Mouse (Mus musculus) lung, embryonic 14.5 days (tissue): ENCODE measurements around the gene Gm2000. TPM values are rescaled to one million over a fixed set of nuclear protein-coding genes. Genes with fewer than 3 reads are reported as not detected.

ENCODE experiments used
- ATAC-seq: fragments of 200-750 bp; cut with Nextera tagmentation; 2 replicates; pipeline ENCODE4 v1.8.0; 2017; ENCODE audit warnings: mild to moderate bottlenecking, moderate TSS enrichment, moderate library complexity; ENCODE audit not compliant: insufficient read depth
- DNase-seq: peaks from one replicate; pipeline ENCODE4 v3.0.0-alpha.2; 2015
- H3K27ac ChIP-seq: fragments of 300-500 bp; sonication (generic); 2 replicates; pipeline ENCODE4 v1.5.1; 2014; ENCODE audit warnings: low read depth, mild to moderate bottlenecking, moderate library complexity
- H3K27me3 ChIP-seq: fragments of 300-500 bp; sonication (generic); 2 replicates; pipeline ENCODE4 v1.6.1; 2014; ENCODE audit warnings: low read length, control low read depth; ENCODE audit not compliant: insufficient read depth
- H3K36me3 ChIP-seq: fragments of 300-500 bp; sonication (generic); 2 replicates; pipeline ENCODE4 v1.6.1; 2014; ENCODE audit warnings: control low read depth; ENCODE audit not compliant: insufficient read depth
- H3K4me1 ChIP-seq: fragments of 300-500 bp; sonication (generic); 2 replicates; pipeline ENCODE4 v1.6.1; 2014; ENCODE audit warnings: antibody characterized with exemption, control low read depth; ENCODE audit not compliant: insufficient read depth
- H3K4me2 ChIP-seq: fragments of 300-500 bp; sonication (generic); 2 replicates; pipeline ENCODE4 v1.6.1; 2014; ENCODE audit warnings: mild to moderate bottlenecking
- H3K4me3 ChIP-seq: fragments of 300-500 bp; sonication (generic); 2 replicates; pipeline ENCODE4 v1.5.1; 2014; ENCODE audit warnings: low read depth, low read length
- H3K9ac ChIP-seq: fragments of 300-500 bp; sonication (generic); 2 replicates; pipeline ENCODE4 v1.6.1; 2014
- H3K9me3 ChIP-seq: fragments of 300-500 bp; sonication (generic); 2 replicates; pipeline ENCODE4 v1.6.1; 2016; ENCODE audit warnings: low read depth, low read length, control low read depth
- CTCF ChIP-seq: IDR thresholded peaks from 2 replicates; pipeline ENCODE4 v1.5.1; 2016; ENCODE audit warnings: antibody characterized with exemption, low read depth
- WGBS: fragments of 180-500 bp; shearing (Covaris S2); extraction: QIAGEN DNeasy Blood & Tissue Kit; methylation state at CpG from one replicate; pipeline ENCODE4 v1.1.7; 2014; 5-methylcytosine and 5-hydroxymethylcytosine counted together
- polyA plus RNA-seq: library from polyadenylated mRNA; unstranded; fragments of >200 nt; fragmentation: Nextera tagmentation; extraction: Ambion mirVana; gene quantifications from 2 replicates; pipeline ENCODE4 v1.2.1, GENCODE M21; 2014

Gene Gm2000
- 926 and 939 TPM in 2 replicates for polyA plus RNA-seq

- WGBS = 85% methylated on average over 8 of the region's 8 CpGs
- Histone ChIP-seq H3K4me2 (no peak within 1 kb of the TSS), H3K36me3 (no peaks in the 10 kb centered on the region), H3K27me3 (no peaks in the 10 kb centered on the region), H3K27ac (no peak within 1 kb of the TSS), H3K9me3 (no peaks in the 10 kb centered on the region), H3K4me3 (no peak within 1 kb of the TSS), H3K4me1 (no peaks in the 10 kb centered on the region), H3K9ac (no peak within 1 kb of the TSS)
- ATAC-seq (no peak), DNase-seq (no peak)
- TF ChIP-seq CTCF = no peak
Observed at GRCm38 (mm10) chr1:156365740-156366139, at the start of gene Gm2000. Gm2000 (plus strand) TSS chr1:156366040.

DNA sequence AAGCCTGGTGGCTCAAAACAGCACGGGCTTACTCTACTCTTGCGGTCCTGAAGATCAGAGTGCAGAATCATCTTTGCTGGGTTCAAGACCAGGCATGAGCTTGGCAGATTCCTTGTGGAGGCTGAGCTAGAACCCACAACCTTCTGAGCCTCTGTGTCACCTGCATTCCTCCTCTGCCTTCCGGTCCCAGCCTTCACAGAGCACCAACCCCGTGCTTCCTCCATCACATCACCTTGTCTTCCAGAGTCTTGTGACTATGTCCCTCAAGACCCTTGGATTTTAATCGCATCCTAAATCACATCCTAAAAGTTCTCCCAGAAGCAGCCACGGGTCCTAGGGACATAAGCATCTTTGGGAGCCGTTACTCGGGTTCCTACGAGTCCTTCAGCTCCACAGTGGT lies 42.7 kb upstream of the Gm2000 start:
- no peaks in the 10 kb centered on the region for H3K9me3 ChIP-seq
- no peak for TF ChIP-seq CTCF
- DNase-seq = no peak
- H3K4me2 ChIP-seq = no peak overlapping the region
- WGBS = 85% methylated on average over 9 of the region's 9 CpGs
- no peak overlapping the region for H3K27ac ChIP-seq
- no peak overlapping the region for H3K4me3 ChIP-seq
- no peak for ATAC-seq
- no peaks in the 10 kb centered on the region for H3K4me1 ChIP-seq
- no peaks in the 10 kb centered on the region for H3K36me3 ChIP-seq
- H3K9ac ChIP-seq = no peak overlapping the region
- no peaks in the 10 kb centered on the region for H3K27me3 ChIP-seq

DNA sequence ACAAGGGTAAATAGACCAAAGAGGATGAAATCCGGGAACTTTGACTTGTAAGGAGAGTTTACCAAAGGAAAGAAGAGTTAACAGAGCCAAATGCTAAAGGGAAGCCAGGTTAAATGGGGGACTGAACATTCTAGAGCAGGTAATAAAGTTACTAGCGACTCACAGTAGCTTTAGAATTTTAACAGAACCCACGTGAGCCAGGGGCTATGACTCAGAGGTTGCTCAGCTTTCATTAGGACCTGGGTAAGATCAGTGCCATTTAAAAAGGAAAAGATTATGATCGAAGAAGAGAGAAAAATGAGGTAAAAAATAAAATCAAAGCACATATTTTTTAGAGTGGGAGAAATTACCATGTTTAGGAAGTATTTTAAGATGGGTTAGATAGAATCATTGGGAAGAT lies 25.0 kb upstream of the Gm2000 start:
- WGBS = 66% methylated on average over 4 of the region's 4 CpGs
- Histone ChIP-seq H3K27ac (no peak overlapping the region), H3K4me2 (no peak overlapping the region), H3K9me3 (no peaks in the 10 kb centered on the region; the same call in 1 of the 2 replicates), H3K27me3 (no peaks in the 10 kb centered on the region), H3K36me3 (no peaks in the 10 kb centered on the region), H3K9ac (no peak overlapping the region), H3K4me1 (no peaks in the 10 kb centered on the region), H3K4me3 (no peak overlapping the region)
- DNase-seq = no peak
- no peak for TF ChIP-seq CTCF
- ATAC-seq = no peak

DNA sequence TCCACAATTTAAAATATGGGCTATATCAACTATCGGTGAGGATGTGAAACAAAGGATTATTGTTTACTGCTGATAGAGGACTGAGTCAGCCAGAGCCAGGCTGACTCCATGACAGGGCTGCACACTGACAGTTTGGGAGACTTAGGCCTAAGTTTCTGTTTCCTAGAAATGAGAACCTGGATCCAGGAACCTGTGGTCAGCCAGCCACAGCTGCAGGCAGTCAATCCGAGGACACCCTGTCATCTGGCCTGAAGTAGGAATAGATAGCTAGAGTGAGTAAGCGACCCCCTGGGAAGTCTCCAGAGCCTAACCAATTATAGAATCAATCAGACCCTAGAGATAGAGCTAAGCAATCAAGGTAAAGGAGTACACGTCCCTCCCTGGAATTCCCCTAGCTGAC lies 21.4 kb upstream of the Gm2000 start:
- Histone ChIP-seq H3K9ac (no peak overlapping the region), H3K4me1 (no peaks in the 10 kb centered on the region), H3K27me3 (no peaks in the 10 kb centered on the region), H3K27ac (no peak overlapping the region), H3K4me2 (no peak overlapping the region), H3K9me3 (no peaks in the 10 kb centered on the region), H3K4me3 (no peak overlapping the region), H3K36me3 (no peaks in the 10 kb centered on the region)
- WGBS = 41% methylated on average over 4 of the region's 4 CpGs
- ATAC-seq (no peak), DNase-seq (no peak)
- TF ChIP-seq CTCF = no peak

DNA sequence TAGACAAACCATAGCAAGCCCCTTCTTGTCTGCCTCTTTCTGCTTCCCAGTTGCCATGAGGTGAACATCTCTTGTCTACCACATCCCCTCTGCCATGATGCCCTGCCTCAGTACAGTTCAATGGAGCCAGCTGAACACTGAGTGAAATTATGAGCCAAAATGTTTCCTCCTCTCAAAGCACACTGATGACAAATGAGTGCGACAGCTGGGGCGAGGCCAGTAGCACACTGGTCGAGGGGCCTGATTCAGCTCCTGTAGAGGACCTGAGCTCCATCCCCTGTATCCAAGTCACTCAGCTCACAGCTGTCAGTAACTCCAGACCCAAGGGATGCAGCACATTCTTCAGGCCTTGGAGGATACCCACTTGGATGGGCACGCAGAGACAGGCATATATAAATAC lies 20.2 kb upstream of the Gm2000 start:
- Histone ChIP-seq H3K9ac (no peak overlapping the region), H3K4me3 (no peak overlapping the region), H3K9me3 (no peaks in the 10 kb centered on the region), H3K4me2 (no peak overlapping the region), H3K36me3 (no peaks in the 10 kb centered on the region), H3K4me1 (no peaks in the 10 kb centered on the region), H3K27ac (no peak overlapping the region), H3K27me3 (no peaks in the 10 kb centered on the region)
- DNase-seq (no peak), ATAC-seq (no peak)
- TF ChIP-seq CTCF = no peak
- 81% methylated on average over 4 of the region's 4 CpGs for WGBS

- Histone ChIP-seq H3K4me1 (no peaks in the 10 kb centered on the region), H3K4me2 (no peak overlapping the region), H3K27me3 (no peaks in the 10 kb centered on the region), H3K9me3 (no peaks in the 10 kb centered on the region), H3K4me3 (no peak overlapping the region), H3K9ac (no peak overlapping the region), H3K27ac (no peak overlapping the region), H3K36me3 (no peaks in the 10 kb centered on the region)
- 70% methylated on average over 4 of the region's 4 CpGs for WGBS
- TF ChIP-seq CTCF = no peak
- DNase-seq (no peak), ATAC-seq (no peak)
Observed at GRCm38 (mm10) chr1:156349031-156349430, 16.8 kb upstream of the Gm2000 start.

DNA sequence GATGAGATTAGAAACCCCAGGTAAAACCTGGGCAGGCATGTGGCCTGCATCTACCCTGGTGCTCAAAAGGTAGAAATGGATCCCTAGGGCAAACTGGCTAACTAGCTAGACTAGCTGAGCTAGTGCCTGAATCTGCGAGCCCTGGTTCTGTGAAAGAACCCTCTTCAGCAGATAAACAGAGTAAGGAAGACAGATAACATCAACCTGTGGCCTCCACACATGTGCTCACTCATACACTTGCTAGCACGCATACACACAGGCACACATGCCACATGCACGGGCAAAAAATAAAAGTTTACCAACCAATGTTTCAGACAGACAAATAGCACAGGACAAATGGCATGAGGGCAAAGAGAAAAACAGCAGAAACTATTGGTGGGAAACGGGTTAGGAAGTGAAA lies 15.4 kb upstream of the Gm2000 start:
- H3K4me2 ChIP-seq = no peak overlapping the region
- no peaks in the 10 kb centered on the region for H3K36me3 ChIP-seq
- 77% methylated on average over 4 of the region's 4 CpGs for WGBS
- H3K9ac ChIP-seq = no peak overlapping the region
- H3K4me3 ChIP-seq = no peak overlapping the region
- H3K9me3 ChIP-seq = no peaks in the 10 kb centered on the region
- TF ChIP-seq CTCF = no peak
- no peak for DNase-seq
- H3K4me1 ChIP-seq = no peaks in the 10 kb centered on the region
- H3K27ac ChIP-seq = no peak overlapping the region
- H3K27me3 ChIP-seq = no peaks in the 10 kb centered on the region
- no peak for ATAC-seq

- no peak overlapping the region for H3K4me3 ChIP-seq
- no peaks in the 10 kb centered on the region for H3K36me3 ChIP-seq
- DNase-seq = no peak
- no peak overlapping the region for H3K9ac ChIP-seq
- no peak for ATAC-seq
- no peaks in the 10 kb centered on the region for H3K27me3 ChIP-seq
- H3K27ac ChIP-seq = no peak overlapping the region
- no peaks in the 10 kb centered on the region for H3K4me1 ChIP-seq
- H3K9me3 ChIP-seq = no peaks in the 10 kb centered on the region
- TF ChIP-seq CTCF = no peak
- H3K4me2 ChIP-seq = no peak overlapping the region
- 87% methylated on average over 2 of the region's 2 CpGs for WGBS
Observed at GRCm38 (mm10) chr1:156352466-156352865, 13.4 kb upstream of the Gm2000 start.
